Mouse (Mus musculus): ENCODE measurements around the gene Nkd1.

DNA sequence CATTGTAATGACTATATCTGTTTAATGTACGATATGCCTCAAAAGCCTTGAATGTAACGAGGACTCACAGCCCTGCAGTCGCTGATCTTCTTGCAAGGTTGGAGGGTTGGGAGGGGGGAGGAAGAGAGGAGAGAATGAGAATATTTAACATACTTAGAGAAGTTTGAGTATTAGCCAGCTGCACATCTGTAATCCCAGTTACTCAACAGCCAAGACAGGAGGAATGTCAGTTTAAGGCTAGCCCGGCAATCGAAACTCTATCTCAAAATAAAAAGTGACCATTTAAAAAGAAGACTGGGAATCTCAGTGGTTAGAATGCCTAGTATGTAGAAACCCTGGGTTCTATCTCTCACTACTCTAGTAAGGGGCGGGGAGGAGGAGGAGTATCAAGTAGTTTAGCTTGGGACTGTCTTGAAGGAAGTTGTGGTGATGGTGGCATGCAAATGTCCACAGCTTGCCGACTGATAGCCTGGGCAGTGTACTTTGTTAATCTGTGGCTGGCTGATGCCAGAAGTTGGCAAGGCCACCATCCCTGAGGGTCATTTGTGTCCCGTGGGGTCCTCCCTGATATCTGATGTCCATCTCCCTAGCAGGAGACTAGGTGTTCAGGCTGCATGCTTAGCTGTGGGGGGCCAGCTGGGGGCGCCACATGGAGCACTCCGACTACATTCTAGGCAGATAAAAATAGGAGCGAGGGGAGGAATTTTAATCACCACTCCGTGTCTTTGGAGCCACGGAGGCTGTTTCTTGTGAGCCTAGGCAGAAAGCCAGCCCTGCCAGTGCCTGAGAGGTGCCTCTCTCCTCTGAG, 46.4 kb downstream of the Nkd1 start:
- TF ChIP-seq CTCF (IDR thresholded peaks at IDR 0.05; ENCODE audit: low read depth) (peak; percentile 65), EP300 (optimal IDR thresholded peaks at IDR 0.05) (no peak)
